Mouse (Mus musculus) heart, adult 2 months (tissue): ENCODE measurements around the gene Nes. TPM values are rescaled to one million over a fixed set of nuclear protein-coding genes. Genes with fewer than 3 reads are reported as not detected.

Source experiments
- DNase-seq, 2 experiments: peaks; one replicate each; pipeline ENCODE4 v3.0.0; 2021
- H3K27ac ChIP-seq: fragments of 200-600 bp; 2 replicates; pipeline ENCODE4 v1.8.1; 2022
- H3K27me3 ChIP-seq: fragments of 200-500 bp; 2 replicates; pipeline ENCODE4 v1.6.1; 2012; ENCODE audit warnings: mild to moderate bottlenecking, low read length, inconsistent platforms, mixed read lengths; ENCODE audit not compliant: control insufficient read depth, insufficient read depth
- H3K36me3 ChIP-seq: fragments of 200-500 bp; 2 replicates; pipeline ENCODE4 v1.6.1; 2012; ENCODE audit warnings: low read length, inconsistent platforms; ENCODE audit not compliant: control insufficient read depth, insufficient read depth
- H3K4me1 ChIP-seq: fragments of 200-500 bp; 2 replicates; pipeline ENCODE4 v1.6.1; 2011; ENCODE audit warnings: low read length; ENCODE audit not compliant: control insufficient read depth, insufficient read depth
- H3K4me3 ChIP-seq: fragments of 200-600 bp; 2 replicates; pipeline ENCODE4 v1.8.1; 2022
- H3K79me2 ChIP-seq: fragments of 200-500 bp; replicated peaks from 2 replicates; pipeline ENCODE4 v1.6.1; 2012; ENCODE audit warnings: mild to moderate bottlenecking, inconsistent platforms, low read length, moderate library complexity, mixed read lengths; ENCODE audit not compliant: control insufficient read depth, insufficient read depth
- H3K9ac ChIP-seq: fragments of 200-500 bp; 2 replicates; pipeline ENCODE4 v1.6.1; 2012; ENCODE audit warnings: low read depth, mild to moderate bottlenecking, control low read depth, inconsistent platforms, low read length, mixed read lengths
- CTCF ChIP-seq: fragments of 200-600 bp; IDR thresholded peaks from 2 replicates; pipeline ENCODE4 v1.8.1; 2022; ENCODE audit warnings: antibody characterized with exemption, mild to moderate bottlenecking, moderate library complexity
- EP300 ChIP-seq: fragments of 200-500 bp; IDR thresholded peaks from 2 replicates; pipeline ENCODE4 v1.6.1; 2011; ENCODE audit warnings: low read depth, low read length, control low read depth; ENCODE audit not compliant: insufficient read depth
- POLR2A ChIP-seq: fragments of 200-500 bp; IDR thresholded peaks from 2 replicates; pipeline ENCODE4 v1.6.1; 2011; ENCODE audit warnings: mild to moderate bottlenecking, low read depth, low read length, control low read depth; ENCODE audit not compliant: insufficient read depth
- WGBS: fragments of 180-500 bp; shearing (Covaris S2); methylation state at CpG from one replicate; pipeline ENCODE4 v1.1.7; 2018; 5-methylcytosine and 5-hydroxymethylcytosine counted together
- intact Hi-C: fragments of 180-260 bp; cut with DNase I; formaldehyde crosslinking; loops from one replicate; pipeline ENCODE4 v1.15.1; 2025
- polyA plus RNA-seq: library from polyadenylated mRNA; depleted of rRNA; stranded (reverse); fragments of >200 nt; gene quantifications from 2 replicates; pipeline ENCODE4 v1.2.3, GENCODE M21; 2012
- total RNA-seq, 2 experiments: library from RNA; stranded (reverse); gene quantifications; 2 replicates each; pipeline ENCODE4 v1.2.3; 2021

Nes gene
- total and polyA plus RNA-seq, 3 experiments: 6.2 to 22.8 (median 14.7) TPM

DNA sequence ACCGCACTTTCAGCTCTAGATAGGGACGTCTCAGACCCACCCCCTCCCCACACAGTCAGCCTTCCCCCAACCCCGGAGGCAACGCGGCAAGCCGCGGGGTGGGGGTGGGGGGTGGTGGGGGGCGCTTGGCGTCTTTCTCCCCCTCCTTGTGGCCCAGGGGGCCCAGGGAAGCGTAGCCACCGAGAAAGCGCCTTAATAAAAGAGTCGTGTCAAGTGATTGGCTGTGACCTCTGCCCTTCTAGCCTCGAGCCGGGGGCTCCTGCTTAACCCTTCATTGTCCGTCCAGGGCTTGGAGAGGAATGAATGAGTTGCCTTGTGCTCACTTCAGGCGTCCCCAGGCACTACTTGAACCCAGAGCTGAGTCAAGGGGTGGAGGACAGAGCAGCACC, 23.1 kb upstream of the Nes start:
- intact Hi-C loops: no loop called here
- Histone ChIP-seq H3K36me3 (no peaks in the 10 kb centered on the region), H3K27me3 (peaks cover 10% of the 10 kb centered on the region), H3K4me3 (no peak overlapping the region), H3K79me2 (no peaks in the 10 kb centered on the region), H3K9ac (no peak overlapping the region), H3K4me1 (peaks cover 5% of the 10 kb centered on the region), H3K27ac (no peak overlapping the region)
- TF ChIP-seq CTCF: no peak
- no peak for TF ChIP-seq POLR2A
- TF ChIP-seq EP300: no peak
- DNase-seq: no peak
- WGBS: 2% methylated on average over 17 of the region's 17 CpGs

DNA sequence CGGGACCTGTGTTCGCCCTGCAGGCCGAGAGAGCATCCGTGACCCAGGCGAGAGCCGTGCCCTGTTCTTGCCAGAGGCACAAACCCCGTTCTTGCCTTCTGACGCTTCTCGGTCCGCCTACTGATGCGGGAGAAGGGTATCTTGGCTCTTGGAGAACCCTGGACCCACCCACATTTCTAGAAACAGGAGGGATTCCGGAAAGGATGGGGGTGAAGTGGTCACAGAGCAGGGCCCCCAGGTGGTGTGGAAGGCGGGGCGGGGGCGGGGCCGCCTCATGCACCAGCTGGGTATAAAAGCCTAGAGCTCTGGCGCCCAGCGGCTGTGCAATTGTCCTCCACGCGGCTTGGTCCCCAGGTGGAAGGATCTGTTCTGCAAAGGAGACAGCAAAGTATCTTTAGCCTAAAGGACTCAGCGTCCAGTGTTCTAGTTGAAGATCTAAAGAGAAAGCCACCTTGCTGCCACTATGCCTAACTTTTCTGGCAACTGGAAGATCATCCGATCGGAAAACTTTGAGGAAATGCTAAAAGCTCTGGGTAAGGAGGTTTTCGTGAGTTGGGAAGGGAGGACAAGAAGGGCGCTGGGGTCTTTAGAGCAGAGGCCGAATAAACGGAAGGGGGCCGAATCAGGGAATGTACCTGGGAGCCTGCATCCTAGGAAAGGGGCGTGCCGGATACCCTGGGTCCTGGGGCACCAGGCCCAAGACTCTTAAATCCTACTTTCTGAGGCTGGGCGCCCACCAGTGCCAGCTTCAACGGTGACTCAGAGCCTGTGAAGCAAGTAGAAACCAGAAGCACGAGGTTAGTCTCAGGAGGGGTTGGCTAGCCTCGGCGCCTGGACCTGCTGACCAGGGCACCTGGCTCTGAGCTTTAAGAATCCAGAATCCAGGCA, 22.3 kb upstream of the Nes start, which contains the start of gene Crabp2:
Gene Crabp2 (plus strand): TSS at position 289 of the 888 bp plus-strand sequence.
- H3K4me1 ChIP-seq: peaks cover 5% of the 10 kb centered on the region
- H3K27ac ChIP-seq: no peak within 1 kb of the TSS
- H3K9ac ChIP-seq: no peak within 1 kb of the TSS
- no peak for TF ChIP-seq CTCF
- no peak for TF ChIP-seq EP300
- no peak for TF ChIP-seq POLR2A
- peaks cover 10% of the 10 kb centered on the region for H3K27me3 ChIP-seq
- intact Hi-C loops: no loop called here
- H3K36me3 ChIP-seq: no peaks in the 10 kb centered on the region
- DNase-seq: no peak
- 5% methylated on average over 35 of the region's 35 CpGs for WGBS
- H3K4me3 ChIP-seq: no peak within 1 kb of the TSS
- H3K79me2 ChIP-seq: no peaks in the 10 kb centered on the region

DNA sequence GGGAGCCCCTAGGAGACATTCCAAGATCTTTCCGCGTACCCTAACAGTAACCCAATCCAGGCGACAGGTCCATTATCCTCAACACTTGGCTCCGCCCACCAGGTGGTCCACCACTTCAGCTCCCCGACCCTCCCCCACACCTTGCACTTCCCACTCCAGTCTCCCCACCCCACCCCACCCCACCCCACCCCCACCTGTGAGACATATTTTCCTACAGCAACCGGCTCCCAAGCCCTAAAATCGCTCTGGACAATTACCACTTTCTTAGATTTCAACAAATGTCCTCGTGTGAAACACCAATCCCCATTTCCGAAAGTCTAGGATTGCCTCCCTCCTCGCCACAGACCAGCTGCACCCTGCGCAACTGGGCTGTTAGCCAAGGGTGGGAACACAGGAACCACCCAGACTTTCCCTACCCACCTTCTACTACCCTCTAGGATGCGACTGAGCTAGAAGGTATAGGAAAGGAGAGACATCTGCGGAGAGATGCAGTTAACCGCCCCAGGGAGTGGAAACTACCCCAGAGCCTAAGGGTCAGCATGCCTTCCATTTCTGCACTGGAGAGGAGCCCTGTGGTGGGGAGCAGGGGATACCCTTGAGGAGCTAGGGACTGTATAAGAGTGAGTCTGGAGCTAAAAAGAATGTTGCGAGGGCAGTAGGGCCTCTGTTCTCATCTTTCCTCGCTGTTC, 21.5 kb upstream of the Nes start:
- WGBS: 27% methylated on average over 16 of the region's 16 CpGs
- H3K36me3 ChIP-seq: no peaks in the 10 kb centered on the region
- no peaks in the 10 kb centered on the region for H3K79me2 ChIP-seq
- intact Hi-C loops: no loop called here
- H3K27me3 ChIP-seq: peaks cover 10% of the 10 kb centered on the region
- DNase-seq: no peak
- no peak for TF ChIP-seq EP300
- TF ChIP-seq CTCF: no peak
- TF ChIP-seq POLR2A: no peak
- H3K4me3 ChIP-seq: no peak overlapping the region
- H3K9ac ChIP-seq: no peak overlapping the region
- H3K4me1 ChIP-seq: peaks cover 5% of the 10 kb centered on the region
- H3K27ac ChIP-seq: no peak overlapping the region

- intact Hi-C loops: no loop called here
- H3K4me1 ChIP-seq: peaks cover 2% of the 10 kb centered on the region
- peaks cover 10% of the 10 kb centered on the region for H3K27me3 ChIP-seq
- no peak overlapping the region for H3K27ac ChIP-seq
- TF ChIP-seq EP300: no peak
- TF ChIP-seq CTCF: no peak
- TF ChIP-seq POLR2A: no peak
- H3K79me2 ChIP-seq: no peaks in the 10 kb centered on the region
- WGBS: 43% methylated on average over 13 of the region's 13 CpGs
- no peaks in the 10 kb centered on the region for H3K36me3 ChIP-seq
- no peak for DNase-seq
- H3K9ac ChIP-seq: no peak overlapping the region
- no peak overlapping the region for H3K4me3 ChIP-seq
These were observed 20.8 kb upstream of the Nes start for GRCm38 (mm10) chr3:87949955-87950515.

DNA sequence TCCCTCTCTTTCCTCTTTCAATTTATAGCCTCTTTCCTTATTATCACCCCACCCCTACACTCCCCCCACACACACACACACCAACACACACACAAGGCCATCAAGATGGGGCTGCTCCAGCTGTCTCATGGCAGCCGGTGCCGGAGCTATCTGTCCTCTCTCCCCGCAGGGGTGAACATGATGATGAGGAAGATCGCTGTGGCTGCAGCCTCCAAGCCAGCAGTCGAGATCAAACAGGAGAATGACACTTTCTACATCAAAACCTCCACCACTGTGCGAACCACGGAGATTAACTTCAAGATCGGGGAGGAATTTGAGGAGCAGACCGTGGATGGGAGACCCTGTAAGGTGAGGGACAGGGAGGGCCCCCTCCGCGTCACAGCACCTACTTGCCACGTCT, 18.9 kb upstream of the Nes start:
- Histone ChIP-seq H3K27ac (no peak overlapping the region), H3K27me3 (peaks cover 10% of the 10 kb centered on the region), H3K9ac (no peak overlapping the region), H3K4me3 (no peak overlapping the region), H3K36me3 (no peaks in the 10 kb centered on the region), H3K4me1 (peaks cover 1% of the 10 kb centered on the region), H3K79me2 (no peaks in the 10 kb centered on the region)
- WGBS: 15% methylated on average over 12 of the region's 12 CpGs
- TF ChIP-seq CTCF (no peak), EP300 (no peak), POLR2A (no peak)
- intact Hi-C loops: no loop called here
- no peak for DNase-seq

DNA sequence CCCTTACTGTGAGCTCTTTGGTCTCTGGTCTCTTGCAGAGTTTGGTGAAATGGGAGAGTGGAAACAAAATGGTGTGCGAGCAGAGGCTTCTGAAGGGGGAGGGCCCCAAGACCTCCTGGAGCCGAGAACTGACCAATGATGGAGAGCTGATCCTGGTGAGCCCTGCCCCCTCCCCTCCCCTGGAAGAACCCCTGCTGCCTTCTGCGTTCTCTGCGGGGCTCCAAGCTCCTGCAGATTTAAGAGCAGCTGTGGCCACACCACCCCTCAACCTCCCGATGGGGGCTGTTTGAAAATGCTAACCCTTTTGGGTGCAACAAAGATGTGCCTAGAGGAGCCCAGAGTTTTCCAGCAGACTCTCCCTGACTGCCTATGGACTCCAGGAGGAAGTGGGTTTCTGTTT, 18.4 kb upstream of the Nes start:
- WGBS: 2% methylated on average over 5 of the region's 5 CpGs
- Histone ChIP-seq H3K4me3 (no peak overlapping the region), H3K4me1 (peaks cover 1% of the 10 kb centered on the region), H3K79me2 (no peaks in the 10 kb centered on the region), H3K27ac (no peak overlapping the region), H3K36me3 (no peaks in the 10 kb centered on the region), H3K9ac (no peak overlapping the region), H3K27me3 (peaks cover 8% of the 10 kb centered on the region)
- TF ChIP-seq CTCF: no peak
- intact Hi-C loops: no loop called here
- no peak for DNase-seq
